Mouse (Mus musculus) lung, adult 2 months (tissue): ENCODE measurements around the gene Rai14.

Experiments used
- CTCF ChIP-seq: fragments of 200-500 bp; IDR thresholded peaks from 2 replicates; pipeline ENCODE4 v1.5.1; 2011; ENCODE audit warnings: mild to moderate bottlenecking, low read length, control low read depth; ENCODE audit not compliant: insufficient read depth
- POLR2A ChIP-seq: fragments of 200-500 bp; IDR thresholded peaks from 2 replicates; pipeline ENCODE4 v1.6.1; 2011; ENCODE audit warnings: low read depth, mild to moderate bottlenecking, control low read depth, low read length, borderline replicate concordance; ENCODE audit errors: extremely low read depth

- TF ChIP-seq CTCF = no peak
- TF ChIP-seq POLR2A = no peak
Measured at GRCm38 (mm10) chr15:10623571-10624227, 90.7 kb downstream of the Rai14 start.
